Mouse (Mus musculus) E14TG2a.4 (cell line): ENCODE data around the gene Shh.

Experiments used
- CTCF ChIP-seq: conservative IDR thresholded peaks from 2 replicates; pipeline ENCODE4 v1.5.1; 2014; ENCODE audit warnings: low read length
- NANOG ChIP-seq: IDR thresholded peaks from 2 replicates; pipeline ENCODE4 v1.6.1; 2014; ENCODE audit warnings: borderline replicate concordance, low read length, mixed read lengths

GRCm38 (mm10) chr5:28493550-28493949, 26.5 kb upstream of the Shh start:
- no peak for TF ChIP-seq CTCF
- TF ChIP-seq NANOG = no peak
